Mouse (Mus musculus) E14TG2a.4 (cell line): ENCODE measurements around the gene Gmds.

Source experiments
- CTCF ChIP-seq: conservative IDR thresholded peaks from 2 replicates; pipeline ENCODE4 v1.5.1; 2014; ENCODE audit warnings: low read length
- POU5F1 ChIP-seq: IDR thresholded peaks from 2 replicates; pipeline ENCODE4 v1.6.1; 2014; ENCODE audit warnings: low read length, borderline replicate concordance

DNA sequence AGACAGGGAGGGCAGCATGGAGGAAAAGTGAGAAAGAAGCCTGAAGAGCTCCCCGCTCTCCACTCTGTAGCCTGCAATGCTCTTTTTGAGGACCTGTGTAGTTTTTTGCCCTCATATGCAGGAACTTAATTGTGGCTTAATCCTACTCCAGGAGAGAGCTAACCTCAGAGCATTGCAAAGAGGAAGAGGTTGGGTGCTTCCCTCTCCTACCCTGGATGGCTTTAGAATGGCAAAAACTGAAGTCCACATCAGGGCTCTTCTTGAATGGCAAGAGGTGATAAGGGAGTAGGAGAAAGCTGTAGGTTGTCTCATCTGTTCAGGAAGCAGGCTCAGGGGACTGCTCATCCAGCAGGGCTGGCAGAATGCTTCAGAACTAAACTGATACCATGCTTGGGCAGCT is 513.4 kb downstream of the Gmds start:
- TF ChIP-seq CTCF (no peak), POU5F1 (no peak)
